Mouse (Mus musculus) embryonic facial prominence, embryonic 13.5 days (tissue): ENCODE results near the gene Brinp3. TPM values are rescaled to one million over a fixed set of nuclear protein-coding genes. Genes with fewer than 3 reads are reported as not detected.
"Not testable (repeated sequence)": the region's sequence is repeated elsewhere in the genome, so short reads cannot be mapped to it uniquely, and the experiment has no call there.

Experiments
- ATAC-seq: fragments of 200-750 bp; cut with Nextera tagmentation; 2 replicates; pipeline ENCODE4 v1.8.0; 2017; ENCODE audit warnings: low read depth; ENCODE audit not compliant: insufficient number of reproducible peaks, insufficient read depth, low FRiP score, low TSS enrichment
- H3K27ac ChIP-seq: fragments of 300-500 bp; sonication (generic); 2 replicates; pipeline ENCODE4 v1.5.1; 2015; ENCODE audit warnings: moderate library complexity, mild to moderate bottlenecking, inconsistent platforms
- H3K27me3 ChIP-seq: fragments of 300-500 bp; sonication (generic); 2 replicates; pipeline ENCODE4 v1.6.1; 2015; ENCODE audit warnings: mild to moderate bottlenecking, inconsistent platforms
- H3K36me3 ChIP-seq: fragments of 300-500 bp; sonication (generic); 2 replicates; pipeline ENCODE4 v1.6.1; 2015; ENCODE audit warnings: mild to moderate bottlenecking, inconsistent platforms
- H3K4me1 ChIP-seq: fragments of 300-500 bp; sonication (generic); 2 replicates; pipeline ENCODE4 v1.6.1; 2015; ENCODE audit warnings: inconsistent platforms
- H3K4me2 ChIP-seq: fragments of 300-500 bp; sonication (generic); 2 replicates; pipeline ENCODE4 v1.6.1; 2015; ENCODE audit warnings: moderate library complexity, mild to moderate bottlenecking, inconsistent platforms
- H3K4me3 ChIP-seq: fragments of 300-500 bp; sonication (generic); 2 replicates; pipeline ENCODE4 v1.5.1; 2015; ENCODE audit warnings: mild to moderate bottlenecking, inconsistent platforms
- H3K9ac ChIP-seq: fragments of 300-500 bp; sonication (generic); 2 replicates; pipeline ENCODE4 v1.6.1; 2015; ENCODE audit warnings: mild to moderate bottlenecking, inconsistent platforms
- H3K9me3 ChIP-seq: fragments of 300-500 bp; sonication (generic); 2 replicates; pipeline ENCODE4 v1.6.1; 2016; ENCODE audit warnings: inconsistent platforms
- WGBS: fragments of 180-500 bp; shearing (Covaris S2); methylation state at CpG from one replicate; pipeline ENCODE4 v1.1.7; 2015; ENCODE audit warnings: mixed read lengths; 5-methylcytosine and 5-hydroxymethylcytosine counted together
- polyA plus RNA-seq: library from polyadenylated mRNA; unstranded; fragments of >200 nt; fragmentation: Nextera tagmentation; extraction: Ambion mirVana; gene quantifications from 2 replicates; pipeline ENCODE4 v1.2.1, GENCODE M21; 2015

Brinp3 gene
- polyA plus RNA-seq, 1 experiment from 2014 or later = 1.3 TPM

GRCm38 (mm10) chr1:146562144-146562543, 67.6 kb downstream of the Brinp3 start:
- Histone ChIP-seq H3K4me3 (no peak overlapping the region), H3K27me3 (no peaks in the 10 kb centered on the region), H3K4me2 (no peak overlapping the region), H3K27ac (no peak overlapping the region), H3K9ac (no peak overlapping the region), H3K36me3 (no peaks in the 10 kb centered on the region), H3K9me3 (no peaks in the 10 kb centered on the region), H3K4me1 (no peaks in the 10 kb centered on the region)
- no peak for ATAC-seq
- 80% methylated on average over 3 of the region's 3 CpGs for WGBS

- no peak for ATAC-seq
- H3K4me2 ChIP-seq = no peak overlapping the region
- H3K4me1 ChIP-seq = no peaks in the 10 kb centered on the region
- no peaks in the 10 kb centered on the region for H3K9me3 ChIP-seq
- no peak overlapping the region for H3K4me3 ChIP-seq
- no peak overlapping the region for H3K9ac ChIP-seq
- no peaks in the 10 kb centered on the region for H3K27me3 ChIP-seq
- WGBS = 68% methylated on average over 7 of the region's 7 CpGs
- H3K27ac ChIP-seq = no peak overlapping the region
- no peaks in the 10 kb centered on the region for H3K36me3 ChIP-seq
Measured at GRCm38 (mm10) chr1:146584181-146584580, 89.6 kb downstream of the Brinp3 start.

- no peaks in the 10 kb centered on the region for H3K9me3 ChIP-seq
- H3K4me3 ChIP-seq = no peak overlapping the region
- H3K4me1 ChIP-seq = no peaks in the 10 kb centered on the region
- no peak for ATAC-seq
- no peaks in the 10 kb centered on the region for H3K36me3 ChIP-seq
- 64% methylated on average over 2 of the region's 2 CpGs for WGBS
- no peak overlapping the region for H3K4me2 ChIP-seq
- H3K27me3 ChIP-seq = no peaks in the 10 kb centered on the region
- H3K27ac ChIP-seq = no peak overlapping the region
- no peak overlapping the region for H3K9ac ChIP-seq
Measured at GRCm38 (mm10) chr1:146632895-146633294, 138.3 kb downstream of the Brinp3 start.

- no peaks in the 10 kb centered on the region for H3K27me3 ChIP-seq
- no peak overlapping the region for H3K4me3 ChIP-seq
- no peaks in the 10 kb centered on the region for H3K9me3 ChIP-seq
- no peaks in the 10 kb centered on the region for H3K36me3 ChIP-seq
- H3K4me2 ChIP-seq = no peak overlapping the region
- no peak overlapping the region for H3K9ac ChIP-seq
- WGBS = 55% methylated on average over 4 of the region's 4 CpGs
- no peak for ATAC-seq
- no peak overlapping the region for H3K27ac ChIP-seq
- H3K4me1 ChIP-seq = no peaks in the 10 kb centered on the region
Measured at GRCm38 (mm10) chr1:146657214-146657613, 162.7 kb downstream of the Brinp3 start.

- Histone ChIP-seq H3K9ac (no peak overlapping the region), H3K36me3 (no peaks in the 10 kb centered on the region), H3K27ac (no peak overlapping the region), H3K4me3 (no peak overlapping the region), H3K9me3 (no peaks in the 10 kb centered on the region), H3K27me3 (no peaks in the 10 kb centered on the region), H3K4me1 (no peaks in the 10 kb centered on the region), H3K4me2 (no peak overlapping the region)
- no peak for ATAC-seq
- WGBS = 82% methylated on average over 4 of the region's 4 CpGs
Measured at GRCm38 (mm10) chr1:146700724-146701123, 206.2 kb downstream of the Brinp3 start.

- Histone ChIP-seq H3K27me3 (no peaks in the 10 kb centered on the region), H3K9ac (no peak overlapping the region), H3K4me3 (no peak overlapping the region), H3K9me3 (no peaks in the 10 kb centered on the region), H3K27ac (no peak overlapping the region), H3K4me1 (no peaks in the 10 kb centered on the region), H3K36me3 (no peaks in the 10 kb centered on the region), H3K4me2 (no peak overlapping the region)
- no peak for ATAC-seq
- 77% methylated on average over 3 of the region's 3 CpGs for WGBS
Measured at GRCm38 (mm10) chr1:146719556-146719955, 225.0 kb downstream of the Brinp3 start.

- not testable (repeated sequence) for H3K9me3 ChIP-seq, H3K9ac ChIP-seq, H3K4me1 ChIP-seq, H3K27ac ChIP-seq, H3K27me3 ChIP-seq, ATAC-seq, H3K36me3 ChIP-seq
- H3K4me3 ChIP-seq = peak overlapping the region; percentile 43
- 5% methylated on average over 33 of the region's 35 CpGs for WGBS
- peak overlapping the region; percentile 62 for H3K4me2 ChIP-seq
Measured at GRCm38 (mm10) chr1:146724784-146725513, 230.4 kb downstream of the Brinp3 start.

GRCm38 (mm10) chr1:146751066-146751465, 256.5 kb downstream of the Brinp3 start:
- Histone ChIP-seq H3K9ac (no peak overlapping the region), H3K27ac (no peak overlapping the region), H3K36me3 (no peaks in the 10 kb centered on the region), H3K9me3 (no peaks in the 10 kb centered on the region), H3K27me3 (no peaks in the 10 kb centered on the region), H3K4me3 (no peak overlapping the region), H3K4me2 (no peak overlapping the region), H3K4me1 (no peaks in the 10 kb centered on the region)
- no peak for ATAC-seq

GRCm38 (mm10) chr1:146783259-146783658, 288.7 kb downstream of the Brinp3 start:
- no peak for ATAC-seq

GRCm38 (mm10) chr1:146787236-146787635, 292.7 kb downstream of the Brinp3 start:
- ATAC-seq = no peak
- whole genome bisulfite sequencing = 61% methylated on average over 2 of the region's 2 CpGs
- H3K36me3 ChIP-seq = no peaks in the 10 kb centered on the region
- no peaks in the 10 kb centered on the region for H3K27me3 ChIP-seq
- no peaks in the 10 kb centered on the region for H3K4me1 ChIP-seq
- no peak overlapping the region for H3K9ac ChIP-seq
- no peaks in the 10 kb centered on the region for H3K9me3 ChIP-seq
- H3K27ac ChIP-seq = no peak overlapping the region
- H3K4me3 ChIP-seq = no peak overlapping the region
- no peak overlapping the region for H3K4me2 ChIP-seq

More at GRCm38 (mm10) chr1:146783259-146783658, 288.7 kb downstream of the Brinp3 start:
- Histone ChIP-seq H3K4me1 (no peaks in the 10 kb centered on the region), H3K9ac (no peak overlapping the region), H3K27me3 (no peaks in the 10 kb centered on the region), H3K27ac (no peak overlapping the region), H3K4me2 (no peak overlapping the region), H3K4me3 (no peak overlapping the region), H3K36me3 (no peaks in the 10 kb centered on the region), H3K9me3 (no peaks in the 10 kb centered on the region)
- 66% methylated on average over 4 of the region's 4 CpGs for WGBS

- ATAC-seq = no peak
- H3K9ac ChIP-seq = no peak overlapping the region
- no peaks in the 10 kb centered on the region for H3K4me1 ChIP-seq
Measured at GRCm38 (mm10) chr1:146792826-146793225, 298.3 kb downstream of the Brinp3 start.

GRCm38 (mm10) chr1:146799986-146800553, 305.5 kb downstream of the Brinp3 start:
- no peak overlapping the region for H3K4me3 ChIP-seq
- ATAC-seq = no peak
- WGBS = 82% methylated on average over 6 of the region's 6 CpGs
- no peaks in the 10 kb centered on the region for H3K4me1 ChIP-seq
- no peaks in the 10 kb centered on the region for H3K36me3 ChIP-seq
- no peak overlapping the region for H3K9ac ChIP-seq
- no peak overlapping the region for H3K4me2 ChIP-seq
- no peak overlapping the region for H3K27ac ChIP-seq
- H3K27me3 ChIP-seq = no peaks in the 10 kb centered on the region
- H3K9me3 ChIP-seq = no peaks in the 10 kb centered on the region

More at GRCm38 (mm10) chr1:146792826-146793225, 298.3 kb downstream of the Brinp3 start:
- Histone ChIP-seq H3K4me2 (no peak overlapping the region), H3K27me3 (no peaks in the 10 kb centered on the region), H3K36me3 (no peaks in the 10 kb centered on the region), H3K9me3 (no peaks in the 10 kb centered on the region), H3K27ac (no peak overlapping the region), H3K4me3 (no peak overlapping the region)
